Mouse (Mus musculus) 3T3-L1 (cell line): ENCODE results near the gene Zfp473.
A peak's percentile ranks its signal among the peaks of the same experiment; 100 is the strongest.
"Not testable (repeated sequence)": the region's sequence is repeated elsewhere in the genome, so short reads cannot be mapped to it uniquely, and the experiment has no call there.

Source experiments
- DNase-seq: peaks from one replicate; pipeline ENCODE4 v3.0.0-alpha.2; 2015; ENCODE audit warnings: low read depth, low spot score

Zfp473 gene

GRCm38 (mm10) chr7:44750950-44751349 is at the start of gene Zfp473:
TSS of gene Zfp473 (minus strand) at chr7:44751050.
- not testable (repeated sequence) for DNase-seq

GRCm38 (mm10) chr7:44792781-44793180 is 41.9 kb upstream of the Zfp473 start:
- DNase-seq = no peak

GRCm38 (mm10) chr7:44790066-44790465 is 39.2 kb upstream of the Zfp473 start:
- DNase-seq = no peak

- no peak for DNase-seq
These were observed 38.7 kb upstream of the Zfp473 start for GRCm38 (mm10) chr7:44789531-44789930.

- DNase-seq = no peak
These were observed 29.3 kb upstream of the Zfp473 start for GRCm38 (mm10) chr7:44780101-44780500.

GRCm38 (mm10) chr7:44776849-44777498 is 26.1 kb upstream of the Zfp473 start:
- DNase-seq = peak; percentile 91

- DNase-seq = no peak
These were observed 21.8 kb upstream of the Zfp473 start for GRCm38 (mm10) chr7:44772591-44773204.

GRCm38 (mm10) chr7:44770046-44770578 is 19.3 kb upstream of the Zfp473 start:
- peak; percentile 87 for DNase-seq

- DNase-seq = no peak
These were observed 17.3 kb upstream of the Zfp473 start for GRCm38 (mm10) chr7:44768129-44768528.

- no peak for DNase-seq
These were observed 9.5 kb upstream of the Zfp473 start for GRCm38 (mm10) chr7:44760366-44760765.

GRCm38 (mm10) chr7:44757164-44757563 is 6.3 kb upstream of the Zfp473 start:
- no peak for DNase-seq

GRCm38 (mm10) chr7:44748101-44749044 is 2.5 kb downstream of the Zfp473 start, which contains the start of gene Vrk3:
TSS of gene Vrk3 (plus strand) at chr7:44748413.
- peak; percentile 98 for DNase-seq

GRCm38 (mm10) chr7:44747115-44747514 is 3.7 kb downstream of the Zfp473 start:
- DNase-seq = no peak

- peak; percentile 78 for DNase-seq
These were observed 5.8 kb downstream of the Zfp473 start for GRCm38 (mm10) chr7:44745076-44745475.

- DNase-seq = no peak
These were observed 6.6 kb downstream of the Zfp473 start for GRCm38 (mm10) chr7:44744270-44744669.

GRCm38 (mm10) chr7:44741361-44741760 is 9.5 kb downstream of the Zfp473 start:
- DNase-seq = no peak

- no peak for DNase-seq
These were observed 17.1 kb downstream of the Zfp473 start for GRCm38 (mm10) chr7:44733723-44734122.

GRCm38 (mm10) chr7:44728082-44728975 is 22.5 kb downstream of the Zfp473 start:
- DNase-seq = no peak

GRCm38 (mm10) chr7:44727151-44727550 is 23.7 kb downstream of the Zfp473 start:
- DNase-seq = no peak

- peak; percentile 32 for DNase-seq
These were observed 24.5 kb downstream of the Zfp473 start for GRCm38 (mm10) chr7:44726343-44726742.

- DNase-seq = peak; percentile 50
These were observed 26.5 kb downstream of the Zfp473 start for GRCm38 (mm10) chr7:44724316-44724715.
